Mouse (Mus musculus): ENCODE measurements around the gene Hs3st3a1. TPM values are rescaled to one million over a fixed set of nuclear protein-coding genes. Genes with fewer than 3 reads are reported as not detected.
A peak's percentile ranks its signal among the peaks of the same experiment; 100 is the strongest.

Hs3st3a1 gene
- 1.6 and 2.2 TPM in 2 replicates for polyA plus RNA-seq (2015; fragmentation: Nextera tagmentation; extraction: Ambion mirVana)

DNA sequence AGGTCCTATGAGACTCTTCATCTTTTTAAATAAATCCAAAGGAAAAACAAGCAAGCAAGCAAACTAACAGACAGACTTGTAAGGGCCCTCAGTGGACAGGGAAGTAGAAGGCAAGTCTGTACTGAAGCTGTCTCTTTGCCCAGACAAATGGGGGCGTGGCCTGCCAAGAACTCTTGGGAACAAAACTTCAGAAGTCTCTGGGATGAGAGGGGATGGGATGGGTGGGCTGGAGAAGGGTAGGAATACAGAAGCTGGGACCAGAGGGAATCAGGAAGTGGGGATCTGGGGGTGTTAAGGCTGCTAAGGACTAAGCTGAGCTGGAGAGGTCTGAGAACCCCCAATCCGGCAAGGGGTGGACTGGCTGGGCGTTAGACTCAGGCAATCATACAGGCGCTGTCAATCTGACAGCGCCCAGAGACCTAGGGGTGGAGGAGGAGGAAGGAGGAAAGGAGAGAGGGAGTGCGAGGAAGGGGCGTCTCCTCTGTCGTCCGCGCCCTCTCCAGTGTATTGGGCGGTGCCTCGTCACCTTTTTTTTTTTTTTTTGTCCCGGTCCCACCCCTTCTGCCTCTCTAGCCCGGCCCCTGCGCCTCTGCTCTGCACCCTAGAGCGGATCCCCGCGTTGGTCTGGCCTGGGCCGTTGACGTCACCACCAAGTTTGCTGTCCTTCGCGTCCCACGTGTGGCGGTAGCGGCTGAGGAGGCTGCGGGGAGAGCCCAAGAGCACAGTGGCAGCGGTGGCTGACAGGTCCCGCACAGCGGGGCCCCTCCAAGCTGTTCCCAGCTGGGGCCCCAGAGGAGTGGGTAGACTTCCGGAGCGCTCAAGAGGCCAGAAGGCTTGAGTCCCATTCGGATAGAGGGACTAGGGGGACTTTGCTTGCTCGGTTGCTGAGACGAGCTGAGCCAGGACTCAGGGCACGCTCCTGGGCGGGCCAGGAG, at the start of gene Hs3st3a1:
TSS of gene Hs3st3a1 (plus strand) at position 722 of the 935 bp plus-strand sequence.
- H3K27ac ChIP-seq, result peak within 1 kb of the TSS; percentile 68
- peak within 1 kb of the TSS; percentile 50 for H3K4me3 ChIP-seq (replicated peaks)
- peaks cover 73% of the 10 kb centered on the region for H3K27me3 ChIP-seq
- peak within 1 kb of the TSS; percentile 94 for H3K4me2 ChIP-seq
- peak within 1 kb of the TSS; percentile 60 for H3K9ac ChIP-seq
- no peaks in the 10 kb centered on the region for H3K9me3 ChIP-seq (replicated peaks)
- peaks cover 21% of the 10 kb centered on the region for H3K4me1 ChIP-seq
- WGBS, result under 1% methylated on average over 35 of the region's 36 CpGs
- peak; percentile 91 for ATAC-seq (replicated peaks; ENCODE audit: low FRiP score)
- no peaks in the 10 kb centered on the region for H3K36me3 ChIP-seq

DNA sequence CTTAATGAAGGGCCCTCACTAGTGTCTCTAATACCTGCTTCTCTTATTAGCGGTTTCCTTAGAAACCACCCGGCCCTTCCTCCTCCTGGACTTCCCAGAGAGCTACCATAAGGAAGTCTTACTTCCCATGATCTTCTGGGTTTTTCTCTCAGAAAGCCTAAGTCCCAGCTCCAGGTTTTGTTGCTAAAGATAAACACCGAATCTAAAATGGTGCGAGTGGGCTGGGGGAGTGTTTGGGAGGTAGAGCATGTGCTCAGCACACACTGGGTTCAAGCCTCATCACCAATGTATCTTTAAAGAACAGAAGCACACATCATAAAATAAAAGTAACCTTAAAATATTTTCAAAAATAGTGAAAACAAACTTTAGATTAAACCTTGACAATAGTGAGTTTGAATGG, 48.8 kb upstream of the Hs3st3a1 start:
- no peak overlapping the region for H3K4me3 ChIP-seq (replicated peaks)
- WGBS, result 90% methylated on average over 4 of the region's 4 CpGs
- no peak overlapping the region for H3K27ac ChIP-seq
- H3K4me2 ChIP-seq, result no peak overlapping the region
- no peak for ATAC-seq (replicated peaks; ENCODE audit: low FRiP score)
- H3K36me3 ChIP-seq, result no peaks in the 10 kb centered on the region
- no peaks in the 10 kb centered on the region for H3K27me3 ChIP-seq
- no peaks in the 10 kb centered on the region for H3K4me1 ChIP-seq
- H3K9me3 ChIP-seq (replicated peaks), result no peaks in the 10 kb centered on the region
- no peak overlapping the region for H3K9ac ChIP-seq

GRCm38 (mm10) chr11:64396331-64396881, 38.7 kb upstream of the Hs3st3a1 start:
- Histone ChIP-seq H3K9ac (no peak overlapping the region), H3K9me3 (replicated peaks) (no peaks in the 10 kb centered on the region; the same call in 1 of the 2 replicates), H3K27ac (no peak overlapping the region), H3K4me2 (peak overlapping the region; percentile 45), H3K27me3 (peaks cover 10% of the 10 kb centered on the region; the same call in 1 of the 2 replicates), H3K4me3 (replicated peaks) (no peak overlapping the region; the same call in 1 of the 2 replicates), H3K4me1 (peaks cover 4% of the 10 kb centered on the region; the same call in 1 of the 2 replicates), H3K36me3 (no peaks in the 10 kb centered on the region)
- whole genome bisulfite sequencing, result 8% methylated on average over 7 of the region's 7 CpGs
- ATAC-seq (replicated peaks; ENCODE audit: low FRiP score), result 0 out of 2 replicates have a peak, but pooled peaks have one; percentile 40

DNA sequence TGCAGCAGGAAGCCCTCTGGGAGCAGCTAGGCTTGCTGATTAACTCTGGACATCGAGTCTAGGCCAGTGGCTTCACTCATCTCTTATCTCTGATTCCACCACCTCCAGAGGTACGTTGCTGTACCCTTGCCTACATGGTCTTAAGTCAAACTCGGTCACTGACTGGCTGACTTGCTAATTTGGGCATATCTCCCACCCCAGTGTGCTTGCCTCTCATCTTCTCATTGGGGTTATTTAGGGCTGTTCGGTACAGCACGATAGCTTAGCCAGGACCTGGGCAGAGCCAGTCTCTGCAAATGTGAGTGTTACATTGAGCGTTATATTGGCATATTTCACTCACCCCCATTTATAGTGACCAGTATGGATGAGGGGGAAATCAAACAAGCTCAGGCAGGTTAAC, 38.2 kb upstream of the Hs3st3a1 start:
- no peaks in the 10 kb centered on the region; the same call in 1 of the 2 replicates for H3K9me3 ChIP-seq (replicated peaks)
- 55% methylated on average over 6 of the region's 6 CpGs for WGBS
- H3K4me1 ChIP-seq, result peaks cover 4% of the 10 kb centered on the region; the same call in 1 of the 2 replicates
- H3K27ac ChIP-seq, result no peak overlapping the region
- peaks cover 10% of the 10 kb centered on the region; the same call in 1 of the 2 replicates for H3K27me3 ChIP-seq
- H3K36me3 ChIP-seq, result no peaks in the 10 kb centered on the region
- H3K4me2 ChIP-seq, result no peak overlapping the region
- no peak for ATAC-seq (replicated peaks; ENCODE audit: low FRiP score)
- H3K9ac ChIP-seq, result no peak overlapping the region
- H3K4me3 ChIP-seq (replicated peaks), result no peak overlapping the region

- Histone ChIP-seq H3K9me3 (replicated peaks) (no peaks in the 10 kb centered on the region; the same call in 1 of the 2 replicates), H3K27ac (no peak overlapping the region), H3K4me2 (no peak overlapping the region), H3K4me1 (peaks cover 4% of the 10 kb centered on the region; the same call in 1 of the 2 replicates), H3K36me3 (no peaks in the 10 kb centered on the region), H3K9ac (no peak overlapping the region), H3K4me3 (replicated peaks) (no peak overlapping the region), H3K27me3 (peaks cover 10% of the 10 kb centered on the region; the same call in 1 of the 2 replicates)
- no peak for ATAC-seq (replicated peaks; ENCODE audit: low FRiP score)
- WGBS, result 85% methylated on average over 3 of the region's 3 CpGs
These were observed 37.5 kb upstream of the Hs3st3a1 start for GRCm38 (mm10) chr11:64397612-64398011.

- no peaks in the 10 kb centered on the region for H3K36me3 ChIP-seq
- no peak overlapping the region for H3K9ac ChIP-seq
- WGBS, result 75% methylated on average over 6 of the region's 6 CpGs
- no peak overlapping the region for H3K4me2 ChIP-seq
- H3K4me3 ChIP-seq (replicated peaks), result no peak overlapping the region
- H3K27ac ChIP-seq, result no peak overlapping the region
- peaks cover 4% of the 10 kb centered on the region; the same call in 1 of the 2 replicates for H3K4me1 ChIP-seq
- H3K9me3 ChIP-seq (replicated peaks), result no peaks in the 10 kb centered on the region
- peaks cover 7% of the 10 kb centered on the region; the same call in 1 of the 2 replicates for H3K27me3 ChIP-seq
- ATAC-seq (replicated peaks; ENCODE audit: low FRiP score), result no peak
These were observed 34.5 kb upstream of the Hs3st3a1 start for GRCm38 (mm10) chr11:64400534-64401093.

GRCm38 (mm10) chr11:64418969-64419368, 16.2 kb upstream of the Hs3st3a1 start:
- Histone ChIP-seq H3K4me1 (no peaks in the 10 kb centered on the region), H3K9me3 (replicated peaks) (no peaks in the 10 kb centered on the region), H3K4me2 (no peak overlapping the region), H3K9ac (no peak overlapping the region), H3K36me3 (no peaks in the 10 kb centered on the region), H3K4me3 (replicated peaks) (no peak overlapping the region), H3K27me3 (peaks cover 9% of the 10 kb centered on the region; the same call in 1 of the 2 replicates), H3K27ac (no peak overlapping the region)
- 77% methylated on average over 1 of the region's 1 CpGs for WGBS
- ATAC-seq (replicated peaks; ENCODE audit: low FRiP score), result no peak

DNA sequence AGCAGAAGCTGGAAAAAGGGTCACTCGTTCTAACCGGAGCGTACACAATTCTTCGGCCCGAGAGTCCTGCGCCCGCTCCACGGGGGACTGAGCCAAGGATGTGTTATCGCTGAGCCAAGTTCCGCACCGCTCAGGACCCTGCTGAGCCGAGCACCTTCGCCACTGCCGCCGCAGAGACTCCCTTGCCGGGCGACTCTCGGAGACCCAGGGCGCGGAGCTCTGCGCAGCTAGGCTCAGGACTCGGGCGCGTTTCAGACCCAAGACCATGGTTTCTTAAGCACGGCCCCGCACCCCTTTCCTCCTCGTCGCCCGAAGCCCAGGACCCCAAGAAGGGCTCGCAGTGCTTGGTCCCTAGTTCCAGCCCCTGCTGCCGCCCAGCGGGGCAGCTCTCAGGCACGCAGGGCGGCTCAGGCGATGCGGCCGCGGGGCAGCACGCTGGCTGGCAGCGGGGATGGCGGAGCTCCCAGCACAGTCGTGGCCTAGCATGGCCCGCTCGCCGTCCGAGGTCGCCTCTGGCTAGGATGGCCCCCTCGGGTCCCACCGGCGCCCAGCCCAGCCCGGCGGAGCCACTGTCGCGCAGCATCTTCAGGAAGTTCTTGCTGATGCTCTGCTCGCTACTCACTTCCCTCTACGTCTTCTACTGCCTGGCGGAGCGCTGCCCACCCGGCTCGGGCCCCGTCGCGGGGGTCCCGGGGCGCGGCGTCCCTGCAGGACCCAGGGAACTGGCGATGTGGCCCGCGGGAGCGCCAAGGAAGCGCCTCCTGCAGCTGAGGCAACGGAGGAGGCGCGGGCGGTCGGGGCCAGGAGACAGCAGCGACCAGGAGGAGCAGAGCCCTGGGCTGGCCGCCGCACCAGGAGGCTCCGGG, 647 bp downstream of the Hs3st3a1 start:
- Histone ChIP-seq H3K9me3 (replicated peaks) (no peaks in the 10 kb centered on the region), H3K36me3 (no peaks in the 10 kb centered on the region), H3K4me3 (replicated peaks) (peak overlapping the region; percentile 50), H3K4me2 (peak overlapping the region; percentile 94), H3K27me3 (peaks cover 76% of the 10 kb centered on the region), H3K4me1 (peaks cover 25% of the 10 kb centered on the region), H3K9ac (peak overlapping the region; percentile 60), H3K27ac (peak overlapping the region; percentile 68)
- WGBS, result under 1% methylated on average over 81 of the region's 81 CpGs
- ATAC-seq (replicated peaks; ENCODE audit: low FRiP score), result peak; percentile 69

GRCm38 (mm10) chr11:64436412-64436727, 1.2 kb downstream of the Hs3st3a1 start, which contains the start of gene F930015N05Rik:
Gene F930015N05Rik, minus strand, starts transcription at chr11:64436653.
- whole genome bisulfite sequencing, result 1% methylated on average over 24 of the region's 24 CpGs
- no peak for ATAC-seq (replicated peaks; ENCODE audit: low FRiP score)
- Histone ChIP-seq H3K27me3 (peaks cover 71% of the 10 kb centered on the region), H3K36me3 (no peaks in the 10 kb centered on the region), H3K4me1 (peaks cover 25% of the 10 kb centered on the region), H3K4me2 (peak within 1 kb of the TSS; percentile 94), H3K27ac (peak within 1 kb of the TSS; percentile 68), H3K9ac (peak within 1 kb of the TSS; percentile 60), H3K9me3 (replicated peaks) (no peaks in the 10 kb centered on the region), H3K4me3 (replicated peaks) (peak within 1 kb of the TSS; percentile 50)

DNA sequence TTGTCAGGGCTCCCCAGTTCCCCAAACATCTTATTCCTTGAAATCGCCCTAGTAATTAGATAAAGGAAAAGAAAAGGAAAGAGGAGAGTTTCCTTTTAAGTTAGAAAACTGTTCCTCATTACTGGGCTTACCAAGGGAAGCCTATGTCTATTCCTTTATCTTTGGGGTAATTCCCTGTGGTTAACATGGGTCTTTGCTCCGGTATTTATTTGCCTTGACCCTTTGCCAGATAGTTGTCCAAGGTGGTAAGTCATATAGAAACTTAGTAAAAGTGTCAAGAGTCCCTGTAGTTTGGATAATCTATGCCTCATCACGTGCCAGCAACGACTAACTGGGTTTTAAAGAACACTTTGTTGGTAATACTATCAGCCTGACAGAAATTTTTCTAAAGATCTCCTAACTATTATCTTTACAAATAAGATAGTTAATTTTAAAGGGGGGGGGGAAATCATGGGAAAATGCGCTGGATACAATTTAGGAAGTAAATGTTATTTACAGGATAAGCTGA, 1.7 kb downstream of the Hs3st3a1 start:
- peak overlapping the region; percentile 94 for H3K4me2 ChIP-seq
- WGBS, result 14% methylated on average over 5 of the region's 5 CpGs
- H3K9ac ChIP-seq, result no peak overlapping the region
- H3K27ac ChIP-seq, result no peak overlapping the region
- no peaks in the 10 kb centered on the region for H3K9me3 ChIP-seq (replicated peaks)
- H3K36me3 ChIP-seq, result no peaks in the 10 kb centered on the region
- peak overlapping the region; percentile 50 for H3K4me3 ChIP-seq (replicated peaks)
- H3K27me3 ChIP-seq, result peaks cover 66% of the 10 kb centered on the region
- no peak for ATAC-seq (replicated peaks; ENCODE audit: low FRiP score)
- H3K4me1 ChIP-seq, result peaks cover 25% of the 10 kb centered on the region

- H3K27me3 ChIP-seq, result peaks cover 59% of the 10 kb centered on the region
- no peak for ATAC-seq (replicated peaks; ENCODE audit: low FRiP score)
These were observed 2.6 kb downstream of the Hs3st3a1 start for GRCm38 (mm10) chr11:64437721-64438120.

More at GRCm38 (mm10) chr11:64437721-64438120, 2.6 kb downstream of the Hs3st3a1 start:
- Histone ChIP-seq H3K4me2 (peak overlapping the region; percentile 3; the same call in 1 of the 2 replicates), H3K36me3 (no peaks in the 10 kb centered on the region), H3K4me1 (peaks cover 28% of the 10 kb centered on the region), H3K27ac (no peak overlapping the region), H3K9me3 (replicated peaks) (no peaks in the 10 kb centered on the region), H3K9ac (no peak overlapping the region), H3K4me3 (replicated peaks) (peak overlapping the region; percentile 17)
- 52% methylated on average over 3 of the region's 3 CpGs for WGBS
